Mouse (Mus musculus) T-cell, adult 66 days (primary cell): Measurements from ENCODE around the gene Crct1. TPM values are rescaled to one million over a fixed set of nuclear protein-coding genes. Genes with fewer than 3 reads are reported as not detected.

Source experiments
- total RNA-seq, 2 experiments: library from RNA; stranded (reverse); gene quantifications; 3 replicates in 1 of 2; 4 replicates in 1 of 2; pipeline ENCODE4 v1.2.4; 2023

Crct1 gene
- total RNA-seq = not detected

DNA sequence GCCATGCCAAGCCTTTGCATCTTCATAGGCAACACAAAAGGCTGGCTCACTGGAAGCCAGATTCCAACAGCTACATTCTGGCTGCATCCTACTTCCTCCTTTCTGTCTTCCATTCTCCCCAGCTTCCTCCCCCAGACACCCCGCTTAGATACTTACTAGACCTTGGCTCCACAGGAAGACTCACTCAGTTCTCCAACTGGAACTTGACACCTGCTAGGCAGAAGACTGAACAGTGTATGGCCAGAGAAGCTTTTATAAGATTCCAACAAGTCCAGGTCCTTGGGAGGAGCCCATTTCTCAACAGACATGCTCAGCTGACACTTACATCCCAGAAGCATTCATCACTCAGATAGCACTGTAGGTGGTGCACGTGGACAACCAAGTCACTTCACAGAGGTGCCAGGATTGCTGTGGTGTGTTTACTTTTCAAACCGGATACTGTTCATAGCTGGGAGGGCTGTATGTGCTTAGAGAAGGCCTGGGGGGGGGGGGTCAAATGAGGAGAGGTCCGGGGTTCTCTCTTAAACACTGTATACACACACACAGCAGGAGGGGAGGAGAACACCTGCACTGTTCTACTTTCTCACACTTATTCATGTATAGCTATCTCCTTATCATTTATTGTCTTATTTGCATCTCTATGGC is at the start of gene Crct1:
Crct1 (minus strand) TSS at position 228 of the 645 bp plus-strand sequence.

DNA sequence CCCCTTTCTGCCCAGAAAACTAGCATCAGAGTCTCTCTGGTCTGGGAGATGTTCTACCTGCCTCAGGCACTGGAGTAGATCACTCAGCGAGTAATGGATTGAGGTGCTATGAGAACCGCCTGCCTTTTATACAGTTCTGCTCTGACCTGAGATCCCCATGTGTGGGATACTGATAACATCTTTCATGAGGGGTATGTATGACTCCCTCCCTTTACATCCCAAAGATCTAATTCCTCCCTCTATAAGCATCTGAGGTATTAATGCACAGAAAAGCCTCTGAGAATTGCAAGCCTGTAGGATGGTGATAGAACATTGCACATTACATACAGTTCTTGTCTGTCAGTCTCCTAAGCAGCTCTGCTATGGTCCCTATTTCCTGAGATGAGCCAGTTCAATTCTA is 3.5 kb upstream of the Crct1 start, which contains the start of gene Lce1m:
Lce1m (minus strand) TSS at position 101 of the 400 bp plus-strand sequence.

DNA sequence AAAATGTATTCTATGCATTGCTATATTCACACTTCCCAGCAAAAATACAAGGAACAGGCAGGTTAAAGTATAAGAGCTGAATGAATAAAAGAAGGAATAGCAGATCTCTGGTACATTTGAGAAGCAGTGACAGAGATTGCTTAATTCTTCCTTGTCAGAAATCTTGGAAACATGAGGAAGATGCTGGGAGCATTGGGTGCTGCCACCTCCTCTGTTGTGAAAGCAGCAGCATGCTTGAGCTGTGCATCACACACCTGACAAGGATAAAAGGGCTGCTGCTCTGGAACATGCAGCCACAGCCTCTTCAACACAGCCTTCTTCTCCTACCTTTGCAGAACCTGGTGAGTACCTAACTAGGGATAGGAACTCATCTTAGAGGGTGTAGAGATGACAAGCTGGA is 23.6 kb downstream of the Crct1 start, which contains the start of gene Lce3f:
Lce3f (plus strand) TSS at position 301 of the 400 bp plus-strand sequence.

DNA sequence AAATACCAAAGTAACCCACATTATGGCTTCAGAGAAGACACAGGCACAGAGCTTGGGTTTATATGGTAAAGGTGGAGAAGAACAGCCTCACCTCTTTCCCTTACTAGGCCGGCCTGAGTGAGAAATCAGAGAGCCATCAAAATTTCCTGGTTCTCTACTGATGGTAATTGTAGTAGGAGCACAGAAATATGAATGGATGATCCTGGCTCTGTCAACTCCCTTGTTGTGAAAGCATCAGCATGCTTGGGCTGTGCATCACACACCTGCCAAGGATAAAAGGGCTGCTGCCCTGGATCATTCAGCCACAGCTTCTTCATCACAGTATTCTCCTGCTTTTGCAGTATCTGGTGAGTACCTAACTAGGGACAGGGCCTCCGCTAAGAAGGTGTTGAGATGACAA is 48.7 kb downstream of the Crct1 start, which contains the start of gene Lce3e:
Lce3e (plus strand) TSS at position 301 of the 400 bp plus-strand sequence.

Other genes with a start within 250 kb of the Crct1 start
- not detected for gene Lce1i, start 236.8 kb downstream of the Crct1 start, total RNA-seq
- not detected for gene Lce1j, start 225.2 kb downstream of the Crct1 start, total RNA-seq
- not detected for gene Lce1k, start 207.8 kb downstream of the Crct1 start, total RNA-seq
- gene Kprp, start 188.4 kb downstream of the Crct1 start, total RNA-seq = not detected
- gene Lce1l, start 164.4 kb downstream of the Crct1 start, total RNA-seq = not detected
- gene 2310050C09Rik, start 145.5 kb downstream of the Crct1 start, total RNA-seq = not detected
- not detected for gene Lce3a, start 89.5 kb downstream of the Crct1 start, total RNA-seq
- not detected for gene Lce3b, start 82.7 kb downstream of the Crct1 start, total RNA-seq
- gene Lce3c, start 71.2 kb downstream of the Crct1 start, total RNA-seq = not detected
- gene Lce3d, start 58.3 kb downstream of the Crct1 start, total RNA-seq = not detected
- gene Lce3e, start 48.6 kb downstream of the Crct1 start, total RNA-seq = not detected
- gene Lce3f, start 23.5 kb downstream of the Crct1 start, total RNA-seq = not detected
- gene Lce1m, start 3.4 kb upstream of the Crct1 start, total RNA-seq = not detected
- not detected for gene Gm4858, start 53.1 kb upstream of the Crct1 start, total RNA-seq
- not detected for gene Crnn, start 129.1 kb upstream of the Crct1 start, total RNA-seq
- gene Flg2, start 181.6 kb upstream of the Crct1 start, total RNA-seq = not detected